Mouse (Mus musculus) spleen, adult 2 months (tissue): ENCODE data around the gene Hsf2bp.

Experiments
- CTCF ChIP-seq: fragments of 200-500 bp; IDR thresholded peaks from 2 replicates; pipeline ENCODE4 v1.5.1; 2011; ENCODE audit warnings: mild to moderate bottlenecking, inconsistent platforms; ENCODE audit not compliant: insufficient read depth, insufficient read length, insufficient replicate concordance; ENCODE audit errors: extremely low read depth
- POLR2A ChIP-seq: fragments of 200-500 bp; IDR thresholded peaks from 2 replicates; pipeline ENCODE4 v1.6.1; 2011; ENCODE audit warnings: low read depth, low read length, inconsistent platforms

DNA sequence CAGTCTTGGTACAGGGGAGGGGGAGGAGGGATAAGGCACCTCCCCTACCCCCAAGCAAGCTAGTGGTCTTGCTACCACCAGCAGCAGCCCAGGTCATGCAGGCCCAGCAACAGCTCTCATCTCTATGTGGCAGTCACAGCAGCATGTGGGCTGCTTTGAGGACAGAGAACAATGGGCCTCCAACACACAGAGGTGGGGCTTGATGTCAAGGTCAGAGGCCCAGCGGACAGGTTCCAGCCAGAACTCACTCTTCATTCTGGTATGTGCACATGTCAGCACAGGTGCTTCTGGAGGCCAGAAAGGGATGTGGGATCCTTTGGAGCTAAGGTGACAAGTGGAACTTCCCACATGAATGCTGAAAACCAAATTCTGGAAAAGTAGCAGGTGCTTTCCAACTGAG is 102.2 kb downstream of the Hsf2bp start:
- TF ChIP-seq CTCF, result no peak
- TF ChIP-seq POLR2A, result no peak
